Mouse (Mus musculus): ENCODE measurements around the gene Kcne2. TPM values are rescaled to one million over a fixed set of nuclear protein-coding genes. Genes with fewer than 3 reads are reported as not detected.

The Kcne2 gene
- total RNA-seq, 2 experiments from 2014 or later: 1.3 TPM; not detected in 1

- DNase-seq (ENCODE audit: low spot score in 2 of 2): no peak
Measured at GRCm38 (mm10) chr16:92309126-92309525, 16.9 kb downstream of the Kcne2 start.

- DNase-seq (ENCODE audit: low spot score in 2 of 2): peak in 1 of 2 experiments; percentile 51
Measured at GRCm38 (mm10) chr16:92313953-92314741, 22.0 kb downstream of the Kcne2 start.

- no peak for DNase-seq (ENCODE audit: low spot score in 2 of 2)
Measured at GRCm38 (mm10) chr16:92316049-92316738, 24.0 kb downstream of the Kcne2 start.

- DNase-seq (ENCODE audit: low spot score in 2 of 2): peak in 1 of 2 experiments; percentile 25
Measured at GRCm38 (mm10) chr16:92319353-92320109, 27.3 kb downstream of the Kcne2 start.

GRCm38 (mm10) chr16:92320361-92320760, 28.2 kb downstream of the Kcne2 start:
- DNase-seq (ENCODE audit: low spot score in 2 of 2): no peak

GRCm38 (mm10) chr16:92321341-92321740, 29.2 kb downstream of the Kcne2 start, which contains the start of gene Fam243:
Fam243 (minus strand) TSS chr16:92321441.
- DNase-seq (ENCODE audit: low spot score in 2 of 2): no peak

- no peak for DNase-seq (ENCODE audit: low spot score in 2 of 2)
Measured at GRCm38 (mm10) chr16:92324309-92325061, 32.3 kb downstream of the Kcne2 start.

GRCm38 (mm10) chr16:92325062-92325406, 32.8 kb downstream of the Kcne2 start:
- no peak for DNase-seq (ENCODE audit: low spot score in 2 of 2)

- no peak for DNase-seq (ENCODE audit: low spot score in 2 of 2)
Measured at GRCm38 (mm10) chr16:92327911-92328310, 35.7 kb downstream of the Kcne2 start.

- no peak for DNase-seq (ENCODE audit: low spot score in 2 of 2)
Measured at GRCm38 (mm10) chr16:92330966-92331365, 38.8 kb downstream of the Kcne2 start.

GRCm38 (mm10) chr16:92334600-92334999, 42.4 kb downstream of the Kcne2 start:
- DNase-seq (ENCODE audit: low spot score in 2 of 2): no peak

- peak; percentile 57 to 75 for DNase-seq (ENCODE audit: low spot score in 2 of 2)
Measured at GRCm38 (mm10) chr16:92336280-92336679, 44.1 kb downstream of the Kcne2 start.

GRCm38 (mm10) chr16:92340612-92341511, 48.7 kb downstream of the Kcne2 start:
- DNase-seq (ENCODE audit: low spot score in 2 of 2): peak; percentile 51 to 79

- no peak for DNase-seq (ENCODE audit: low spot score in 2 of 2)
Measured at GRCm38 (mm10) chr16:92345177-92345576, 53.0 kb downstream of the Kcne2 start.

- DNase-seq (ENCODE audit: low spot score in 2 of 2): no peak
Measured at GRCm38 (mm10) chr16:92346297-92346916, 54.2 kb downstream of the Kcne2 start.

Data from layer of hippocampus, adult 18-20 months (tissue).